Mouse (Mus musculus): ENCODE measurements around the gene Gm28729. TPM values are rescaled to one million over a fixed set of nuclear protein-coding genes. Genes with fewer than 3 reads are reported as not detected.

The Gm28729 gene
- polyA plus RNA-seq, 1 experiment from 2014 or later: not detected

GRCm38 (mm10) chr9:96460117-96460865 lies 64.8 kb downstream of the Gm28729 start:
- no peak overlapping the region for H3K4me3 ChIP-seq
- no peak overlapping the region for H3K9ac ChIP-seq
- no peaks in the 10 kb centered on the region for H3K4me1 ChIP-seq (replicated peaks)
- no peaks in the 10 kb centered on the region for H3K27me3 ChIP-seq (replicated peaks)
- H3K27ac ChIP-seq (ENCODE audit: poor library complexity, severe bottlenecking): no peak overlapping the region
- ATAC-seq (ENCODE audit: insufficient number of reproducible peaks, low FRiP score): no peak
- H3K4me2 ChIP-seq: no peak overlapping the region
- H3K36me3 ChIP-seq: peaks cover 41% of the 10 kb centered on the region
- H3K9me3 ChIP-seq (replicated peaks): peaks cover 20% of the 10 kb centered on the region
- 75% methylated on average over 10 of the region's 10 CpGs for WGBS

DNA sequence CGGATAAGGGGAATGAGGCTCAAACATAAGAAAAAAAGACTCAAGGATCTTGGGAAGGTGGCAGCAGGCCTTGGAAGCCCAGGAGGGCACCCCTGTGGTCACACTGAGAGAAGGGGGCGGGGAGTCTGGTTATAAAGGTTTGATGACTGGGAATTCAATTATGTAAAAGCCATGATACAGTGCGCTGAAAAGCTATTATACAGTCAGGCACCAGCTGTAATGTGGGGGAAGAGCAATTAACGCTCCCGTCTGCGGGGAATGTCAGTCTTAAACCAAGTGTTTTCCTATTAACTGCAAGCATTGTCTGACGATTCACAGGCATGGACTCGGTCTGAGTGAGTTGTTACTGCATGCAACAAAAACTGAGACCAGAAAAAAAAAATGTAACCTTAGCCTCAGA lies 69.4 kb downstream of the Gm28729 start:
- ATAC-seq (ENCODE audit: insufficient number of reproducible peaks, low FRiP score): no peak
- H3K4me1 ChIP-seq (replicated peaks): peaks cover 15% of the 10 kb centered on the region

GRCm38 (mm10) chr9:96452956-96453355 lies 72.1 kb downstream of the Gm28729 start:
- Histone ChIP-seq H3K9ac (no peak overlapping the region), H3K4me1 (replicated peaks) (peaks cover 18% of the 10 kb centered on the region), H3K4me2 (no peak overlapping the region), H3K36me3 (no peaks in the 10 kb centered on the region), H3K27ac (ENCODE audit: poor library complexity, severe bottlenecking) (no peak overlapping the region), H3K27me3 (replicated peaks) (no peaks in the 10 kb centered on the region), H3K9me3 (replicated peaks) (0 out of 2 replicates have a peak, but pooled peaks cover 9% of the 10 kb centered on the region), H3K4me3 (no peak overlapping the region)
- no peak for ATAC-seq (ENCODE audit: insufficient number of reproducible peaks, low FRiP score)
- 77% methylated on average over 4 of the region's 4 CpGs for WGBS

More for the DNA sequence above, 69.4 kb downstream of the Gm28729 start:
- Histone ChIP-seq H3K9me3 (replicated peaks) (0 out of 2 replicates have a peak, but pooled peaks cover 9% of the 10 kb centered on the region), H3K4me2 (no peak overlapping the region), H3K27ac (ENCODE audit: poor library complexity, severe bottlenecking) (no peak overlapping the region), H3K36me3 (no peaks in the 10 kb centered on the region), H3K4me3 (no peak overlapping the region), H3K9ac (no peak overlapping the region), H3K27me3 (replicated peaks) (no peaks in the 10 kb centered on the region)
- WGBS: 77% methylated on average over 8 of the region's 8 CpGs

- WGBS: 24% methylated on average over 12 of the region's 12 CpGs
- Histone ChIP-seq H3K4me2 (no peak overlapping the region), H3K27me3 (replicated peaks) (no peaks in the 10 kb centered on the region), H3K9me3 (replicated peaks) (0 out of 2 replicates have a peak, but pooled peaks cover 7% of the 10 kb centered on the region), H3K27ac (ENCODE audit: poor library complexity, severe bottlenecking) (peak overlapping the region; percentile 71), H3K4me3 (no peak overlapping the region), H3K36me3 (no peaks in the 10 kb centered on the region), H3K4me1 (replicated peaks) (peaks cover 18% of the 10 kb centered on the region), H3K9ac (no peak overlapping the region)
- ATAC-seq (ENCODE audit: insufficient number of reproducible peaks, low FRiP score): peak; percentile 90
Measured at GRCm38 (mm10) chr9:96450900-96451720, 74.0 kb downstream of the Gm28729 start.

DNA sequence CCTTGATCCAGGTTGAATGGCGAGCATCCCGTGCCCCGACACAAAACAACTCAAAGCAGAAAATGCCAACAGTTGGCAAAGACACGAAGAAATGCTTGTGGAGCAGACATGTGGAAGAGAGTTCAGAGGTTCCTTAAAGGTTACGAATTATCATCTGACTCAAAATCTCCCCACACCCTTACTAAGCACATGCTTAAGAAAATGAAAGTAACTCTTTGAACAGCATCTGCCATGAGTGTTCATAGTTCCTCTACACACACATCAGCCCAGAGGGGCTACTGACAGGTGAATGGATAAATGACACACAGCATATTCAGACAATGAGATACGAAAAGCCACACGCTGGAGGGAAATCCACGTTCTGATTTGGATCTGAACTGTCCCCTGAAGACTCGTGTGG lies 75.5 kb downstream of the Gm28729 start:
- H3K9me3 ChIP-seq (replicated peaks): 0 out of 2 replicates have a peak, but pooled peaks cover 5% of the 10 kb centered on the region
- H3K27ac ChIP-seq (ENCODE audit: poor library complexity, severe bottlenecking): no peak overlapping the region
- 82% methylated on average over 9 of the region's 9 CpGs for WGBS
- H3K4me2 ChIP-seq: no peak overlapping the region
- no peaks in the 10 kb centered on the region for H3K27me3 ChIP-seq (replicated peaks)
- ATAC-seq (ENCODE audit: insufficient number of reproducible peaks, low FRiP score): no peak
- no peak overlapping the region for H3K4me3 ChIP-seq
- no peak overlapping the region for H3K9ac ChIP-seq
- no peaks in the 10 kb centered on the region for H3K36me3 ChIP-seq
- peaks cover 25% of the 10 kb centered on the region for H3K4me1 ChIP-seq (replicated peaks)

DNA sequence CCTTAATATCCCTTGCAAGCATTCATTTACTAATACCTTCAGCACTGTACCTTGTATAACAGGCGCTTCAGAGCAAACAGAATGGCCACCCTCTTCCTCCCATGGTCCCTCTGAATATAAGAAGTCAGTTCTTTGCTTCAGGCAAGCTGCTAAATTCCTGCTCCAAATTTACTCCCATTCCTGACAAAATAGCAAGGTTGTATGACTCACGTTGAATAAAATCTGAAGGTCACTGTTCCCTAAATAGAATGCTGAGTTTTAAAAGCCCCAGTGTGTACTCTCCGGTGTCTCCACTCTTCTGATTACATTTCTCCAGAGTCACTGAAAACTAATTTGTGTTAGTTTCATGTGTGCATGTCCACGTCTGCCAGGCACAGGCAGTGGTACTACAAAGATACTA lies 79.7 kb downstream of the Gm28729 start:
- Histone ChIP-seq H3K36me3 (no peaks in the 10 kb centered on the region), H3K9me3 (replicated peaks) (no peaks in the 10 kb centered on the region), H3K4me1 (replicated peaks) (peaks cover 12% of the 10 kb centered on the region; the same call in 1 of the 2 replicates), H3K27me3 (replicated peaks) (no peaks in the 10 kb centered on the region), H3K4me2 (no peak overlapping the region), H3K4me3 (no peak overlapping the region), H3K27ac (ENCODE audit: poor library complexity, severe bottlenecking) (no peak overlapping the region), H3K9ac (no peak overlapping the region)
- WGBS: 42% methylated on average over 4 of the region's 4 CpGs
- ATAC-seq (ENCODE audit: insufficient number of reproducible peaks, low FRiP score): no peak

DNA sequence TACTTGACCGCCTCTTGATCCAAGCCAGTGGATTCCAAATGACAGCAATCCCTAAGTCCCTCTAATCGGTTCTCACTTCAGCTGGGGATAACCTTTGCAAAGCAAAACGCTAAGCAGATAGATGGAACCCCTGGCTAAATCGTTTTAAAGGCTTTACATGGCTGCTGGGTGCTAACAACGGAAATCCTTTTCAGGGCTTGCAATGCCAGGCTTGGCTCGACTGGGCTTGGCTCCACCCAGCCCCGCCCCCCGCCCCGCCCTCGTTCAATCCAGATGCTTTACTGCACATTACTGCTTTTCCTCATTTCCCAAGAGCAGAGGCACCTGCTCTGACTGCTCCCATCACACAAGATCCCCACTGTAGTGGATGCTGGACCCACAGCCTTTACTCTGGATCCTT lies 83.0 kb downstream of the Gm28729 start:
- ATAC-seq (ENCODE audit: insufficient number of reproducible peaks, low FRiP score): no peak
- no peaks in the 10 kb centered on the region for H3K36me3 ChIP-seq
- 21% methylated on average over 10 of the region's 10 CpGs for WGBS

GRCm38 (mm10) chr9:96438334-96438871 lies 86.7 kb downstream of the Gm28729 start:
- Histone ChIP-seq H3K4me3 (peak overlapping the region; percentile 47), H3K27me3 (replicated peaks) (no peaks in the 10 kb centered on the region), H3K4me1 (replicated peaks) (peaks cover 41% of the 10 kb centered on the region), H3K9ac (peak overlapping the region; percentile 69), H3K4me2 (peak overlapping the region; percentile 70), H3K9me3 (replicated peaks) (no peaks in the 10 kb centered on the region), H3K36me3 (no peaks in the 10 kb centered on the region), H3K27ac (ENCODE audit: poor library complexity, severe bottlenecking) (peak overlapping the region; percentile 76)
- no peak for ATAC-seq (ENCODE audit: insufficient number of reproducible peaks, low FRiP score)
- WGBS: 5% methylated on average over 8 of the region's 8 CpGs

More for the DNA sequence above, 83.0 kb downstream of the Gm28729 start:
- Histone ChIP-seq H3K4me2 (no peak overlapping the region), H3K4me1 (replicated peaks) (peaks cover 25% of the 10 kb centered on the region), H3K4me3 (no peak overlapping the region), H3K27me3 (replicated peaks) (no peaks in the 10 kb centered on the region), H3K9me3 (replicated peaks) (no peaks in the 10 kb centered on the region), H3K27ac (ENCODE audit: poor library complexity, severe bottlenecking) (no peak overlapping the region), H3K9ac (no peak overlapping the region)

DNA sequence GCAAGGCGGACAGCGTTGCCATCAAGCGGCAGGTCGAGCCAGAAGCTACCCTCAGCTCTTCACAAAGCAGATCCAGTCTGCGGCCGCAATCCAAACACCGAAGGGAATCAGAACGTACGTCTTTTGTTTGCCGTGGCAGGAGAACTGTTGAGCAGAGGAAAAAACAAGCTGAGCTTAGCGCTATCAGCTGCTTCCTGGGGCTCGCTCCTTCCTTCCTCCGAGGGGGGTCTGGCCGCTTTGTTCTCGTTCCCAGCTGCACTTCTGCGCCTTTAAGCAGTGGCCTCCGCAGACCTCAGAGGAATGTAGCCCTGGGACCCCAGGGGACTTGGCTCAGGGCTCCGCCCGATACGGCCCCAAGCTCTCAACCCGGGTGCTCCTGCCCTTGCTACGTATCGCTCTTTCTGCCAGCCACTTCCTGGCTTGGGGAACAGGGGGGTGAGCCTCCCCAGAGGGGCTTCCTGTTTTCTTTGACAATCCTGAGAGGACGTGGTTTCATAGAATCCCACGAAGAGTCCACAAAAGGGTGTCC lies 87.2 kb downstream of the Gm28729 start:
- ATAC-seq (ENCODE audit: insufficient number of reproducible peaks, low FRiP score): peak; percentile 80
- 1% methylated on average over 25 of the region's 25 CpGs for WGBS
- no peaks in the 10 kb centered on the region for H3K9me3 ChIP-seq (replicated peaks)
- H3K27ac ChIP-seq (ENCODE audit: poor library complexity, severe bottlenecking): peak overlapping the region; percentile 76
- H3K4me2 ChIP-seq: peak overlapping the region; percentile 70
- H3K36me3 ChIP-seq: no peaks in the 10 kb centered on the region
- no peaks in the 10 kb centered on the region for H3K27me3 ChIP-seq (replicated peaks)
- peak overlapping the region; percentile 47 for H3K4me3 ChIP-seq
- H3K9ac ChIP-seq: peak overlapping the region; percentile 69
- H3K4me1 ChIP-seq (replicated peaks): peaks cover 41% of the 10 kb centered on the region

DNA sequence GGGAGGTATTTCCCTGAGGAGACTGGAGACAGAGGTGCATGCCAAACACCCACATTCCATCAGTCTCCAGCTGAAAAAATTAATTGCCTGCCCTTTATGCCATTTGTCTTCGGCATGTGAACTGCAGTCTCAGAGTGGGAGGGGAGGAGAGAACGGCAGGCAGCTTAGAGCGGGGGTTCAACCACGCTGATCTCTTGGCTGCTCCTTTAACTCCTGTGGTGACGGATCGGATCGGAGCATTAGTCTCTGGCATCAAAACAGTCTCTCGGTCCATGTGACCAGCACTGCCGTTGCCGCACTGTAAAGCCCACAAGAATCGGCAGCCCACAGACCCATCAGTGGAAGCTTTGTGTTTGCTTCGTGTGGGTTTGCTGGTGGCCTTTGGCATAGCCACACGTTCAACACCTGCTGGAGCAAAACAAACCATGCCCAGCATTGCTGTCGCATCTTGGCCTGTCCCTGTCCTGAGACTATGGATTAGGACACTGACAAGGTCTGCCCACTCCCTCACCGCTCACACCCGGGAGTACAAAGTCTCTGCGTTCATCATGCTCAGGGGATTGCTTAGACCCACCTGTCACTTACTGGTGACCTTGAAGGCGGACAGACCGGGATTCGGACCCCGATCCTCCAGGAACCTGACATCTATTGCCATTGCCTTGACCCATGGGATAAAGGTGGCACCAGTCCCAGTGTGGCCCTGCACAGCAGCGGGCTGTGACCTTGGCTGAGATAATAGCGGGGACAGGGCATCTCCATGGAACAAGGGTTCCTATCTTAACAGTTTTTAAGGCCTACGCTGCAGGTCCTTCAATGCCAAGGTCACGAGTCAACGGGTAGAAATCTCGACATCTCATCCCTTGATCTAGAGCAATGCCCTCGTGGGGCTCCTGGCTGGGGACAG lies 87.9 kb downstream of the Gm28729 start:
- peaks cover 41% of the 10 kb centered on the region for H3K4me1 ChIP-seq (replicated peaks)

More for the DNA sequence above, 87.9 kb downstream of the Gm28729 start:
- ATAC-seq (ENCODE audit: insufficient number of reproducible peaks, low FRiP score): peak; percentile 45
- Histone ChIP-seq H3K9me3 (replicated peaks) (no peaks in the 10 kb centered on the region), H3K27me3 (replicated peaks) (no peaks in the 10 kb centered on the region), H3K27ac (ENCODE audit: poor library complexity, severe bottlenecking) (peak overlapping the region; percentile 76), H3K36me3 (no peaks in the 10 kb centered on the region), H3K4me3 (peak overlapping the region; percentile 47), H3K4me2 (peak overlapping the region; percentile 70), H3K9ac (peak overlapping the region; percentile 69)
- WGBS: 11% methylated on average over 28 of the region's 28 CpGs

Data from heart, embryonic 12.5 days (tissue).